Mouse (Mus musculus) limb, embryonic 14.5 days (tissue): ENCODE measurements at regions not wholly inside any gene's neighbourhood (a gene's known extent, or its start where the extent isn't known, plus 50 kb on each side); places are given as distances from the start of the nearest gene placed in this dataset.

ENCODE experiments used
- ATAC-seq: fragments of 200-750 bp; cut with Nextera tagmentation; 2 replicates; pipeline ENCODE4 v1.8.0; 2017; ENCODE audit warnings: low read depth, moderate number of reproducible peaks, moderate TSS enrichment; ENCODE audit not compliant: low FRiP score
- DNase-seq: peaks from one replicate; pipeline ENCODE4 v3.0.0-alpha.2; 2015; ENCODE audit warnings: low spot score
- H3K27ac ChIP-seq: fragments of 300-500 bp; sonication (generic); replicated peaks from 2 replicates; pipeline ENCODE4 v1.5.1; 2014; ENCODE audit warnings: low read depth, mild to moderate bottlenecking, low read length, moderate library complexity, mixed read lengths
- H3K27me3 ChIP-seq: fragments of 300-500 bp; sonication (generic); 2 replicates; pipeline ENCODE4 v1.6.1; 2014; ENCODE audit warnings: low read length, mixed read lengths; ENCODE audit not compliant: control insufficient read depth, insufficient read depth
- H3K36me3 ChIP-seq: fragments of 300-500 bp; sonication (generic); 2 replicates; pipeline ENCODE4 v1.6.1; 2014; ENCODE audit warnings: mild to moderate bottlenecking, low read length, moderate library complexity, mixed read lengths; ENCODE audit not compliant: control insufficient read depth, insufficient read depth
- H3K4me1 ChIP-seq: fragments of 300-500 bp; sonication (generic); 2 replicates; pipeline ENCODE4 v1.6.1; 2014; ENCODE audit warnings: antibody characterized with exemption, low read length, mixed read lengths; ENCODE audit not compliant: control insufficient read depth, insufficient read depth
- H3K4me2 ChIP-seq: fragments of 300-500 bp; sonication (generic); replicated peaks from 2 replicates; pipeline ENCODE4 v1.6.1; 2014; ENCODE audit warnings: low read depth, mild to moderate bottlenecking, low read length, moderate library complexity; ENCODE audit not compliant: severe bottlenecking
- H3K4me3 ChIP-seq: fragments of 300-500 bp; sonication (generic); replicated peaks from 2 replicates; pipeline ENCODE4 v1.5.1; 2014; ENCODE audit warnings: low read length
- H3K9ac ChIP-seq: fragments of 300-500 bp; sonication (generic); 2 replicates; pipeline ENCODE4 v1.6.1; 2014; ENCODE audit warnings: mild to moderate bottlenecking, low read depth, low read length, moderate library complexity; ENCODE audit not compliant: severe bottlenecking
- H3K9me3 ChIP-seq: fragments of 300-500 bp; sonication (generic); 2 replicates; pipeline ENCODE4 v1.6.1; 2016; ENCODE audit warnings: low read length; ENCODE audit not compliant: control insufficient read depth
- POLR2A ChIP-seq: fragments of 200-500 bp; IDR thresholded peaks from 2 replicates; pipeline ENCODE4 v1.8.0; 2012; ENCODE audit warnings: inconsistent platforms, mild to moderate bottlenecking, moderate library complexity, borderline replicate concordance; ENCODE audit not compliant: insufficient read depth, insufficient read length; ENCODE audit errors: extremely low read depth
- WGBS: fragments of 180-500 bp; shearing (Covaris S2); extraction: QIAGEN DNeasy Blood & Tissue Kit; methylation state at CpG from one replicate; pipeline ENCODE4 v1.1.7; 2014; 5-methylcytosine and 5-hydroxymethylcytosine counted together

DNA sequence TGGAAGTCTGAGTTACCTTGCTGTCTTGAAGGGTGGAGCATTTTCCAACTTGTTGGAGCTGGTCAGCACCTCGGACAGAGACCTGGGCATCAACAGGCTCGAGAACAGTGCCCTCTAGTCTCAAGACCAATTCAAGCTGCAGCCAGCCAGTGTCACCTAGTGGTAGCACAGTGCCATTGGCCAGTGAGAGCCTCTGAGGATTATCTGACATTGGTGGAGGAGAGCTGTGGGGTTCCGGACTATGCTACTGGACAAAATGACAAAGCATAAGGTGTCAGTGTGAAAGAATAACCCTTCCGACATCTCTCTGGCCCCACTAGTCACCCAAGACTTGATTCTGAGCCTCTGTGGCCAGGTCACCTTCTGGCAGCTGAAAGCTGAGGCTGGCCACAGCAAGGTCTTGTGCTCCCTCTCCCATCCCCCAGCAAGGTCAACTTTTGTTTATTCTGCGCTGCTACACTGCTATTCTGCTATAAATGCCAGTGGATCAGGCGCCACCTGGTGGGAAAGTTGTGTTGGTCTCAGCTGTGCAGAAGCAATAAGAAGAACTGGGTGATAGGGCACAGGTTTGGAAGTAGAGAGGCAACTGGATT is 232.2 kb downstream of the Olfm4 start:
- WGBS: 14% methylated on average over 6 of the region's 6 CpGs
- ATAC-seq (no peak), DNase-seq (peak; percentile 80)
- Histone ChIP-seq H3K9me3 (no peaks in the 10 kb centered on the region), H3K9ac (no peak overlapping the region), H3K4me2 (no peak overlapping the region), H3K36me3 (no peaks in the 10 kb centered on the region), H3K27ac (no peak overlapping the region), H3K4me1 (no peaks in the 10 kb centered on the region), H3K4me3 (no peak overlapping the region), H3K27me3 (no peaks in the 10 kb centered on the region)
- TF ChIP-seq POLR2A: no peak

- no peak for DNase-seq
- Histone ChIP-seq H3K27me3 (no peaks in the 10 kb centered on the region), H3K27ac (no peak overlapping the region), H3K36me3 (no peaks in the 10 kb centered on the region), H3K4me3 (no peak overlapping the region), H3K4me1 (no peaks in the 10 kb centered on the region), H3K4me2 (no peak overlapping the region), H3K9me3 (no peaks in the 10 kb centered on the region), H3K9ac (no peak overlapping the region)
- no peak for ATAC-seq
- TF ChIP-seq POLR2A: no peak
- WGBS: 88% methylated on average over 3 of the region's 3 CpGs
Measured at GRCm38 (mm10) chr14:80232066-80232465, 248.2 kb downstream of the Olfm4 start.

DNA sequence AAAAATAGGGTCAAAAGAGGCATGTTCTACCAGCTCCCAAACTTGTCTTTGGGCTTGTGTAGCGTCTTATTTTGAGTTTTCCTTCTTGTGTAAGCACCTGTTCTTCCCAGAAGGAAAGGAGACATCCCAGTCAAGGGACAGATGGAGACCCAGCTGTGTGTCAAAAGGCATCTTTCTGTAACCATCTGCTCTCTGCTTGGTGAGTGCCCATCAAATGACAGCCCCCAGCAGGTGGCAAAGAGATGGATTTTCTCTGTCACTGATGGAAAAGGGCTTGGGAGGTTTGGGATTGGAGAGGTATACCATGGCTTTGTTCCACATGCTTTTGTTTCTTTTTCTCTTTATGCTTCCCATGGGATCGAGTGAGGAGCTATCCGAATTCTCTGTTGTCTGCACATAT is 249.1 kb downstream of the Olfm4 start:
- DNase-seq (no peak), ATAC-seq (no peak)
- H3K4me2 ChIP-seq: no peak overlapping the region
- H3K4me1 ChIP-seq: no peaks in the 10 kb centered on the region
- no peak overlapping the region for H3K27ac ChIP-seq
- H3K36me3 ChIP-seq: no peaks in the 10 kb centered on the region
- no peak for TF ChIP-seq POLR2A
- H3K27me3 ChIP-seq: no peaks in the 10 kb centered on the region
- WGBS: 73% methylated on average over 3 of the region's 3 CpGs
- H3K9me3 ChIP-seq: no peaks in the 10 kb centered on the region
- H3K9ac ChIP-seq: no peak overlapping the region
- H3K4me3 ChIP-seq: no peak overlapping the region

DNA sequence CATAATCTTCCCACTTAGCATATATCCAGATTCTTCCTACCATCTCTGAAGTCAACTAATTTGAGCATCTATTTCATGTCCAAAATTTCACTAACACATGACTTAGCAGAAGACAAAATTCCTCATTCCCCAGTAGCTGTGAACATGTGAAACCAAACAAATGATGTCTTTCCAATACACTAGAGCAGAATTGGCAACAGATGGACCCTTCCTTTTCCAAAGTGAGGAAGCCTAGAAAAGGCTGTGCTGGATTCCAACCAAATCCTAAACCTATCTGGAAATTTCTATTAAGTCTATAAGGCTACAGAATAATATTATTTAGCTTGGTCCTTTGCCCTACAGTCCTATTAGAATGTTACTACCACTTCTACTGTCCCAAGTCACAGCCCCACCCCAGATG is 253.3 kb downstream of the Olfm4 start:
- no peak for DNase-seq

GRCm38 (mm10) chr14:80237552-80237951 is 253.7 kb downstream of the Olfm4 start:
- Histone ChIP-seq H3K9me3 (no peaks in the 10 kb centered on the region), H3K27me3 (no peaks in the 10 kb centered on the region), H3K4me3 (no peak overlapping the region), H3K9ac (no peak overlapping the region), H3K27ac (no peak overlapping the region), H3K36me3 (no peaks in the 10 kb centered on the region), H3K4me1 (no peaks in the 10 kb centered on the region), H3K4me2 (no peak overlapping the region)
- TF ChIP-seq POLR2A: no peak
- DNase-seq: no peak
- no peak for ATAC-seq
- 77% methylated on average over 2 of the region's 2 CpGs for WGBS

More for the DNA sequence above, 253.3 kb downstream of the Olfm4 start:
- H3K36me3 ChIP-seq: no peaks in the 10 kb centered on the region
- H3K27me3 ChIP-seq: no peaks in the 10 kb centered on the region
- no peaks in the 10 kb centered on the region for H3K4me1 ChIP-seq
- H3K4me2 ChIP-seq: no peak overlapping the region
- ATAC-seq: no peak
- no peak for TF ChIP-seq POLR2A
- no peak overlapping the region for H3K9ac ChIP-seq
- no peak overlapping the region for H3K4me3 ChIP-seq
- H3K9me3 ChIP-seq: no peaks in the 10 kb centered on the region
- no peak overlapping the region for H3K27ac ChIP-seq
